Mouse (Mus musculus) heart, postnatal 10 days (tissue): ENCODE measurements at regions not wholly inside any gene's neighbourhood (a gene's known extent, or its start where the extent isn't known, plus 50 kb on each side); places are given as distances from the start of the nearest gene placed in this dataset.

Source experiments
- DNase-seq, 2 experiments: peaks; one replicate each; pipeline ENCODE4 v3.0.0; 2021
- intact Hi-C: fragments of 180-260 bp; cut with DNase I; formaldehyde crosslinking; loops from one replicate; pipeline ENCODE4 v1.15.1; 2025

- no peak for DNase-seq
- intact Hi-C loops = no loop called here
Measured at GRCm38 (mm10) chr8:87282511-87282910, 189.9 kb downstream of the Cbln1 start.

- DNase-seq = no peak
- intact Hi-C loops = no loop called here
Measured at GRCm38 (mm10) chr8:87273328-87273727, 199.1 kb downstream of the Cbln1 start.

DNA sequence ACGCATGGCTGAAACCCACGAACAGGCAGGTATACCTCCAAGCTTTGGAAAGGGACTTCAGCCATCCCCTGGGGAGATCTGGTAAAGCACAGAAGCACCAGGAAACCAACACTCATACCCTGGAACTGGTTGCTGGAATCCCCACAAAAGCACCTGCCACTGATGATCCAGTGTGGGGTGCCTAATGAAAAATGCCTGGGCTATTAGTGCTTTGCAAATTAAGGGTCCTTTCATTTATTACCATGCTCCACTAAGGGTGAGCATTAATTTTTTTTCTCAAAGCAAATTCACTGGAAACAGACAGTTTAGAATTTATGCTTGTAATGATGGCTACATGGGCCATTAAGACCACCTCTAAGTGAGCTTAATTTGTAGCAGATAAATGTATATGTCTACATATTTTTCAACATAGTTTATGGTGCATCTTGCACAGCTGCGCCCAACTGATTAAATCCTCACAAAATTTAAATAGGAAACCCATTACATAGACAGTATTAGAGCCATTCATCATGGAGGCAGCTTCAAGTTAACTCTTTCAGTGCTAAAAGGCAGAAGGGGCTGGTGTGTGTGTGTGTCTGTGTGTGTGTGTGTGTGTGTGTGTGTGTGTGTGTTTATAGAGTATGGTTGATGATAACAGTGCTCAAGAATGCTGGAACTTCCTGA, 201.8 kb downstream of the Cbln1 start:
- intact Hi-C loops = no loop called here
- no peak for DNase-seq

DNA sequence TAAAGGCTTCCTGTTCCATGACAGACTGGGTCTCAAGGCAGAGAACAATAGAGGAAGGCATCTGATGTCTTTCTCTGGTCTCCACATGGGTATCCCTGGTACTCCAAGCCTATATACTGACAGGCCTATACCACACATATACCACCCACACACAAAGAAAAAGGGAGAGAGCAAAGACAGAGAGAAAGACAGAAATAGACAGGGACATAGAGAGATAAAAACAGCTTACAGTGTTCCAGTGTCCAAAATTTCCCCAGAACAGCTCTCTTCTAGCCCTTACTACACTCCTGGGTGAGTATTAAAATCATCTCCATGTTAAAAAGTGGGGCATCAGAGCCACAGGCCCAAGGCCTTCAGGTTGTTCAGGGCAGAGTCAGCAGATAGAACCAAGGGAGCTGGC, 204.2 kb downstream of the Cbln1 start:
- no peak for DNase-seq
- intact Hi-C loops = no loop called here

GRCm38 (mm10) chr8:87264999-87265398, 207.4 kb downstream of the Cbln1 start:
- DNase-seq = no peak
- intact Hi-C loops = no loop called here

DNA sequence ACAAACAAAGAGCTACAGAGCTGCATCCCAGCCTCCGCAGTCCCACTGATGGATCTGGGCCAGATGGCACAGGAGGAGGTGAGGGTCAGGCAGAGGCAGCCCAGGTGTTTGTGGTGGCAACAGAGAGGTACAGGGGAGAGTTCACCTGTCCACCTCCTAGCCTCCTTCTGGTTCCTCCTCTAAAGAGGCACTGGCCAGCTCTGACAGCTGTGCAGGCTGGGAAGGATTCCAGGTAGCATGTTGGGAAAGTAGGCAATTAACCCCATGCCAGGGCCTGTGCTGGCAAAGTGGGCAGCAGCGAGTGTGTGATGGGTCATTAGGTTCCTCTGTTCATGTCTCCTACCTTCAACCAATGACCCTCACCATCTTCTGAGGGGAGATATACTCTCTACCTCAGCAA, 212.1 kb downstream of the Cbln1 start:
- no peak for DNase-seq
- intact Hi-C loops = no loop called here

- no peak for DNase-seq
- intact Hi-C loops = no loop called here
Measured at GRCm38 (mm10) chr8:87242681-87243080, 229.7 kb downstream of the Cbln1 start.

GRCm38 (mm10) chr8:87237181-87237580, 235.2 kb downstream of the Cbln1 start:
- intact Hi-C loops = no loop called here

GRCm38 (mm10) chr8:87236438-87236837, 236.0 kb downstream of the Cbln1 start:
- no peak for DNase-seq
- intact Hi-C loops = no loop called here

More at GRCm38 (mm10) chr8:87237181-87237580, 235.2 kb downstream of the Cbln1 start:
- DNase-seq = no peak

DNA sequence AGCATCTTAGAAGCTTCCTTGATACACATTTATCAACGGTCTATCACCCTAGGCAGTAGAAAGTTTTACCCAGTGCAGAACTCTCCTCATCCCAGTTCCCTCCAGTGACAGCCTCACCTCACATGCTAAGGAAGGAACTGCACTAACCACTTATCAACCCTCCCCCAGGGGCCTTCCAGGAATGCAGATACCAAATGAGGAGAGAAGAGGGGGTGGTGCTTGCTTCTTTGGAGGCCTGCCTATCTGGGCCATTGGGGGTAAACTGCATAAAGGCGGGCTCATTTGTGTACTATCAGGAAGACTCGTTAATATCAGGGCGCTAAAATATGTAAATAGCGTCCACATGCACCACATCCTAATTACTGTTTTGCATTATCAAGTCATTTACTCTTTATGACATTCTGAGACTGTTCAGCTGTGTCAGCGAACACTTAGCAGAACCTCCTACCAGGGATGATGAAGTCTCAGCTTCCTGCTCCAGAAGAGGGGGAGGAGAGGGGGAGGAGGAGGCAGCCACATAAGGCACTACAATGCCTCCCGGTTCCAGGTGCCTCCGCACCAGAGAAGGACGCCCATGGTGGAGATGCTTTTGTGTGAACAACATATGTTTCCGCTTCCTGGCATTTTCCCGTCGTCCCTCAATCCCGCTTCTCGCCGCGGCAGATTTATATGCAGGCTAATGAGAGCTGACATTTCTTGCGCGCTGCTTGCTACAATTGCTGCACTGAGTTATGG, 236.9 kb downstream of the Cbln1 start:
- DNase-seq = no peak
- intact Hi-C loops = no loop called here

DNA sequence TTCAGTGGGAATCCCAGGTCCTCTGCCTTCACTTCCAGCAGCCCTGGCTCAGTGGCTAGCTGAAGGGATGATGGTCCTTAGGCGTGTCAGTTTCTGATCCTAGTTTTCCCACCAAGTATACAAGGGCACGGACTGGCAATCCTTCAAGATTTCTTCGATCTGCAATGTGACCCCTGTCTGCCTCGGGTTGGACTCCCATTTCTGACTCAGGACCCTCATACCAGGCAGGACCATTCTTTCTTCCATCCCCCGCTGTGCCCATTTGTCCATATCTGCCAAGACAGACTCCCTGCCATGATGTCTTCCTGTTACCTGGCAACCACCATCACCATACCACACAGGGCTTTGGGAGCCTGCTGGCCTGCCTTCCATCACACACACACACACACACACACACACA, 238.1 kb downstream of the Cbln1 start:
- intact Hi-C loops = no loop called here
- no peak for DNase-seq

- intact Hi-C loops = no loop called here
- no peak for DNase-seq
Measured at GRCm38 (mm10) chr8:87233805-87234331, 238.5 kb downstream of the Cbln1 start.

- DNase-seq = no peak
- intact Hi-C loops = no loop called here
Measured at GRCm38 (mm10) chr8:87231762-87232161, 240.6 kb downstream of the Cbln1 start.

DNA sequence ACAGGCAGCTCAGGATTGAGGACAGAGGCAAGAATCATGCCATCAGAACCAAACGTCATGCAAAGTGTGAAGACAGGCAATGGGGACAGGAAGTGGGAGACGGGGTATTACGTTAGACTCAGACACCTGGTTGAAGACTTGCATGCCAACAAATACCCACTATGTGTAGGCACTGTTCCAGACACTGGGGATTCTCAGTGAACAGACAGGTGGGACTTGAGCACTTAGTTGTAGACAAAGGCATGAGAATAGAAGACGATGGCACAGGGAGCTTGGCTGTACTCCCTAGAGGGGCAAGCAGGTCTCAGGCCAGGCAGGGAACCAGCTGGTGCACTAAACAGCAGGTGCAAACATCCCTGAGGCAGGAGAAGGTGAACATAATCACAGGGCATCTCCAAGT, 242.3 kb downstream of the Cbln1 start:
- intact Hi-C loops = no loop called here
- no peak for DNase-seq

DNA sequence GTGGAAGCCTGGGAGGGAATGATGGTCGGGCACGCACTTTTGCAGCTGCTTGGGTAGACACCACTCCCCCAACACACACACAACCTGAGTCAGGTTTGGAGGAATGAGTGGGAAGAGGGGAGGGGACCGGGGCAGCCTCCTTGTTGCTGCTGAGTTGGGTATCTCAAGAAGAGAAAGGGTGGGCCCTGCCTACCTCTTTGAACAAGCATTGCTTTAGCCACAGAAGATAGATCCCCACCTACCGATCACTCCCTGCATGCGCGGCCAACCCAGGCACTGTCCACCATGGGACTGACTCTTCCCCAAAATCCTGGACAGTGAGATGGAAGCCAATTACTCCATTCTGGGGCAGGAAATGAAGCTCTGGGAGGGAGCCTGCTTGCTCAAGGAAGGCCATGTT, 243.2 kb downstream of the Cbln1 start:
- no peak for DNase-seq
- intact Hi-C loops = no loop called here

GRCm38 (mm10) chr8:87228777-87229176, 243.6 kb downstream of the Cbln1 start:
- no peak for DNase-seq
- intact Hi-C loops = no loop called here

DNA sequence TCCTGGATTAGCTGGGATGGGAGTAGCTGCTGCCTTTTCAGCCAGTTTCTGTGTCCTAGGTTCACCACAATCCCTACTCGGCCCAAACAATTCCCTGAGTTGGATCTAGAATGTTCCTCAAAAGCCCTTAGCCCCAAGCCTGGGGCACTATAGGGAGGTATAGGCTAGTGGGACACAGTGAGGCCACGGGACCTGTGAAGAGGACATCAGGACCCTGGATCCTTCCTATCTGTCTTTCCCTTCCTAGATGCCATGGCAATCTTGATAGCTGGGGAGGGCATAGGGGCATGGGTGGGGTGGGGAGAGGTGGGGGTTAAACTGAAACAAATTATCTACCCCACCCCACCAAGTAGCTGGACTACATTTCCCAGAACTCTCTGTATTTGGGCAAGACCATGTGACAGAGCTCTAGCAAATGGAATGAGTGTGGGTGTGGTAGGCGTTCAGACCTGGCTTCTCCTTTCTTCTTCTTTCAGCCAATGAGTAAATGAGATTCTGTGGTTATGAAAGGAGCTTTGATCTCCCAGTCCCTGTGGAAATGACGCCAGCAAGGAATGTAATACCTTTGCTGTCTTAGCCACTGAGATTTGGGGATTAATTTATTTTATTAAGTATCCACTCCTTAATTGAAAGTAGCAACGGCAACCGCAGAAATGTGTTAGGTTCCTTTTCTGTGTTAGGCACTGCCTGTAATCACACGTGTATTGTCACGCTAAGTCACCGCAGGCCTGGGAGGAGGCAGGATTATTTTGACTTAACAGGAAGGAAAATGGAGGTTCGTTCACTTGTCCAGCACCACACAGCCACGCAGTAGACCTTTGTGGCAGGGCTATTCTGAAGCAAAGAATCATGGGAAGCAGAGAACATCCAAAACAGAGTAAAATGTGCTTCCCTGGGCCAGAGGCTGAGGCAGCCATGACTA, 246.6 kb downstream of the Cbln1 start:
- no peak for DNase-seq
- intact Hi-C loops = no loop called here

- no peak for DNase-seq
- intact Hi-C loops = no loop called here
Measured at GRCm38 (mm10) chr8:87220581-87220980, 251.8 kb downstream of the Cbln1 start.

DNA sequence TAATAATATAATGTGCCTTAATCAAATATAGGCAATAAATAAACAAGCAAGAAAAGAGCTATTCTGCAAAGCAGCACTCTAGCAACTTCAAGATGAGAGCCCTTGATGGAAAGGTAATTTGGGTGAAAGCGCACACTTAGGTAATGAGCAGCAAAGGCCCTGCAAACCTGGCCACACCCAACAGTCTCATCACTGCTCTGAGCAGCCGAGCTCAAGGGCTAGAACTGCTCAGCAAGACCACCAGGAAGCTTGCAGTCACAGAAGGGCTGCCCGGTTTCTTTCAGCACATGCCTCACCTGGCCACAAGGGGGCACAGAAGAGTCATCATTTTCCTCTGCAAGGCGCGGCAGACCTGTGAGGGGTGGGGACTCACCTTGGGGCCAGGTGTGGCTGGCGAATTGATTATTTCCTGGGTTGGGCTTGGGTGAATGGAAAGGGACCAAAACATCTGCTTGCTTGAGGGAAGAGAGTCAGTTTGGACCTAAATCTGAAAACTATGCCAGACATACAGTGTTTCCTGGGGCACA, 253.4 kb downstream of the Cbln1 start:
- peak in 1 of 2 experiments; percentile 14 for DNase-seq
- intact Hi-C loops = loop anchor here (5.0 to 10.0 kb wide), 3 partner anchors 276 to 318 kb away; no protein-coding TSS in a partner anchor

- no peak for DNase-seq
- intact Hi-C loops = loop anchor here (5.0 to 10.0 kb wide), 3 partner anchors 280 to 322 kb away; no protein-coding TSS in a partner anchor
Measured at GRCm38 (mm10) chr8:87214962-87215361, 257.4 kb downstream of the Cbln1 start.

GRCm38 (mm10) chr8:87210546-87210945, 261.9 kb downstream of the Cbln1 start:
- intact Hi-C loops = loop anchor here (10.0 kb wide), 1 partner anchor 284 kb away; no protein-coding TSS in a partner anchor
- DNase-seq = no peak
